Mouse (Mus musculus) lung, adult 18-20 months (tissue): Measurements from ENCODE around the gene Mxra8.

Experiments
- DNase-seq, 2 experiments: peaks; one replicate each; pipeline ENCODE4 v3.0.0; 2022; ENCODE audit warnings: mixed read lengths in 2 of 2

Gene Mxra8

GRCm38 (mm10) chr4:155839483-155839910 is at the start of gene Mxra8:
Gene Mxra8, plus strand, starts transcription at chr4:155839680.
- peak; percentile 92 to 95 for DNase-seq

- DNase-seq, result no peak
Observed at GRCm38 (mm10) chr4:155790021-155790489, 49.4 kb upstream of the Mxra8 start, which contains the start of gene Ankrd65. Gene Ankrd65, plus strand, starts transcription at chr4:155790439.

- DNase-seq, result peak in 1 of 2 experiments; percentile 57
Observed at GRCm38 (mm10) chr4:155790650-155791161, 48.8 kb upstream of the Mxra8 start.

- DNase-seq, result no peak
Observed at GRCm38 (mm10) chr4:155791240-155791933, 48.1 kb upstream of the Mxra8 start.

- DNase-seq, result no peak
Observed at GRCm38 (mm10) chr4:155793730-155794129, 45.8 kb upstream of the Mxra8 start.

- no peak for DNase-seq
Observed at GRCm38 (mm10) chr4:155802075-155802474, 37.4 kb upstream of the Mxra8 start.

- DNase-seq, result no peak
Observed at GRCm38 (mm10) chr4:155802741-155803339, 36.6 kb upstream of the Mxra8 start, which contains the start of gene Mrpl20. Gene Mrpl20, plus strand, starts transcription at chr4:155802878.

- peak; percentile 94 to 95 for DNase-seq
Observed at GRCm38 (mm10) chr4:155803340-155804041, 36.0 kb upstream of the Mxra8 start.

GRCm38 (mm10) chr4:155807841-155808240 is 31.6 kb upstream of the Mxra8 start:
- DNase-seq, result no peak

GRCm38 (mm10) chr4:155811929-155812664 is 27.4 kb upstream of the Mxra8 start, which contains the start of gene Ccnl2:
Gene Ccnl2, plus strand, starts transcription at chr4:155812489.
- peak; percentile 95 to 96 for DNase-seq

- peak in 1 of 2 experiments; percentile 20 for DNase-seq
Observed at GRCm38 (mm10) chr4:155812665-155813181, 26.8 kb upstream of the Mxra8 start.

GRCm38 (mm10) chr4:155817533-155817932 is 21.9 kb upstream of the Mxra8 start:
- no peak for DNase-seq

GRCm38 (mm10) chr4:155821025-155821424 is 18.5 kb upstream of the Mxra8 start:
- DNase-seq, result no peak

GRCm38 (mm10) chr4:155823443-155823842 is 16.0 kb upstream of the Mxra8 start:
- DNase-seq, result no peak

GRCm38 (mm10) chr4:155829866-155830265 is 9.6 kb upstream of the Mxra8 start:
- no peak for DNase-seq

- DNase-seq, result no peak
Observed at GRCm38 (mm10) chr4:155830596-155830995, 8.9 kb upstream of the Mxra8 start.

GRCm38 (mm10) chr4:155831205-155831766 is 8.2 kb upstream of the Mxra8 start, which contains the start of gene Aurkaip1:
Gene Aurkaip1, plus strand, starts transcription at chr4:155831272.
- DNase-seq, result peak; percentile 95 to 97

- peak in 1 of 2 experiments; percentile 38 for DNase-seq
Observed at GRCm38 (mm10) chr4:155831831-155832230, 7.6 kb upstream of the Mxra8 start.

GRCm38 (mm10) chr4:155832321-155832720 is 7.2 kb upstream of the Mxra8 start:
- no peak for DNase-seq

GRCm38 (mm10) chr4:155833234-155833633 is 6.2 kb upstream of the Mxra8 start:
- peak in 1 of 2 experiments; percentile 3 for DNase-seq

GRCm38 (mm10) chr4:155833836-155834235 is 5.6 kb upstream of the Mxra8 start:
- peak; percentile 76 to 83 for DNase-seq
